Mouse (Mus musculus) naive thymus-derived CD4-positive, alpha-beta T cell, adult 2 months (primary cell): ENCODE measurements around the gene Upk1b.
"Not testable (repeated sequence)": the region's sequence is repeated elsewhere in the genome, so short reads cannot be mapped to it uniquely, and the experiment has no call there.

ENCODE experiments used
- DNase-seq: peaks from one replicate; pipeline ENCODE4 v3.0.0-alpha.2; 2011; ENCODE audit warnings: low read depth

Gene Upk1b

DNA sequence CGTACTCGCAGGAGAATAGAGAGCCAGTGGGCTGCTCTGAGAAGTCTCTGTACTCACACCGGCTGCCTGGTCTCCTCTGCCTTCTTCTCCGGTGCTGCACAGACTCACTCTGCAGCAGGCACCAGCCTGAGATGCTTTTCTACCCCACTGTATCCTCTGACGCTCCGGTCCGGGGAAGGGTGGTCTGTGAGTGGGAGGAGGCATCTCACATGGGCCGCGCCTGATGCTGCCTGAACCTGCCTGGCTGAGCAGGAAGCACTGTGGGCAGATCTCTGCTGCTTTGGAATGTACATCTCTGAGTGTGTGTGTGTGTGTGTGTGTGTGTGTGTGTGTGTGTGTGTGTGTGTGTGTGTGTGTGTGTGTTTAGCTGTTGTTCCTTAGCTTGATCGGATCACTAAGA is at the start of gene Upk1b:
Gene Upk1b, minus strand, starts transcription at position 238 of the 400 bp plus-strand sequence.
- no peak for DNase-seq

DNA sequence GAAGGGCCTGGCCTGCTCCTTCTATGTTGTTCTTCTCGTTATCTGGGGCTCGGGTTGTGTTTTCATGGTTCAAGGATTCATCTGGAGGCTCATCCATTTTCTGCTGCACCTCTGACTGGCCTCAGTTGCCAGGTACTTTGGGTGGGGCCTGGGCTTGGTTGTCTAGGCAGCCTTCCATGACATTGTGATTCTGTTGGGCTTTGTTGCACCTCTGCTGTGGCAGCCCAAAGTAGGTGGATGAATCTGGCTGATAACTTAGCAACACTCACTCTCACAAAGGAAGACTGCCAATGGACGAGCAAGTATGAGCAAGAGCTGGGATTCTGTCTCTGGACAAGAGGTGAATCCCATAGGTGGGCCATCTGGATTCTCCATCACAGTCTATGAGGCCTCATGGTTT is 28.5 kb upstream of the Upk1b start, which contains the start of gene 4930435E12Rik:
Gene 4930435E12Rik, minus strand, starts transcription at position 101 of the 400 bp plus-strand sequence.
- no peak for DNase-seq

DNA sequence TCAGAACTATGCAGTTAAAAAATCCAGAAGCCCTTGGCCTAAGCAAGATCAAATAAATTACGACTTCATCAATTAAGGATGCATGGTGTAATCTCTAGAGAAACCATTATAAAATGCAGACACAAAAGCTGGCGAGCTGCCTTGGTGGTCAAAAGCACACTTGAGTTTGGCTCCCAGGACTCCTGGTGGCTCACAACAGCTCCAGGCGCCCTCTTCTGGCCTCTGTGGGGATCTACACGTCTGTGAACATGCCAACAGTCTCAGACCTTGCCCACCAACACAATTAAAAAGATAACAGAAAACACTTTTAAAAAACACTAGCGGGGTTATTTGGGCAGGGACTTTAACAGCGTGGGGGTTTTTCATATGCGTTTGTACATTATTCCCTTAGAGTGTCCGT is 12.4 kb upstream of the Upk1b start:
- peak; percentile 64 for DNase-seq

DNA sequence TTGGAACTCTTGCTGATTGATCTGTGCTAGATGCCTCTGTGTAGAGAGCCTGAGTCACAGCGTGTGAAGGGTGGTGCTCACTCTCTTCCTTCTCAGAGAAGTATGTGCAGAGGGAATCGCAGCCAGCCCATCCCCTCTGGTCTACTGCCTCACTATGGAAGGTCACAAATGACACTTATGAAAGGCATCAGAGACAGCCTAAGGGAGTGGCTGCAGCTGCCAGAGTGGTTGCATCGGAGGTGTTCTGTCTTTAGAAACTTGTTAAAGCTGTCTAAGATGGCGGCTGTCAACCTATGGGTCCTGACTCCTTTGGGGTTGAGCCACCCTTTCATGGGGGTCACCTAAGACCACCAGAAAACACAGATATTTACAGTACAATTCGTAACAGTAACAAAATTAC is 10.1 kb upstream of the Upk1b start:
- no peak for DNase-seq

DNA sequence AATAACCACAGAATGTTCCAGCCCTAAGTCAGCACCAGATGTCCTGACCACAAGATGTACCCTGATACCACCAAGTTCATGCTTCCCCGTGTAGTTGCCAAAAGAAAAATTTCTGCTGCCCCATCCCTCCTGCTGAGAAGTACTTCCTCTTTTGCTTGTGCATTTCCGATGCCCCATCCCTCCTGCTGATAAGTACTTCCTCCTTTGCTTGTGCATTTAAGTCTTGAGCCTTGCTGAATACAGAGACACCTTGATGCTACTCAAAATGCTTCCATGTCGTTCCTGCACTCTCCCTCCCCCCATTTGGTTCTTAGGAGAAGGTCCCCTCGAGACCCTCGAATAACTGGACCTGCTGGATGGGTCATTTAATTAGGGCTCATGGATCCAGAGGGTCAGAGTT is 7.7 kb upstream of the Upk1b start:
- not testable (repeated sequence) for DNase-seq

DNA sequence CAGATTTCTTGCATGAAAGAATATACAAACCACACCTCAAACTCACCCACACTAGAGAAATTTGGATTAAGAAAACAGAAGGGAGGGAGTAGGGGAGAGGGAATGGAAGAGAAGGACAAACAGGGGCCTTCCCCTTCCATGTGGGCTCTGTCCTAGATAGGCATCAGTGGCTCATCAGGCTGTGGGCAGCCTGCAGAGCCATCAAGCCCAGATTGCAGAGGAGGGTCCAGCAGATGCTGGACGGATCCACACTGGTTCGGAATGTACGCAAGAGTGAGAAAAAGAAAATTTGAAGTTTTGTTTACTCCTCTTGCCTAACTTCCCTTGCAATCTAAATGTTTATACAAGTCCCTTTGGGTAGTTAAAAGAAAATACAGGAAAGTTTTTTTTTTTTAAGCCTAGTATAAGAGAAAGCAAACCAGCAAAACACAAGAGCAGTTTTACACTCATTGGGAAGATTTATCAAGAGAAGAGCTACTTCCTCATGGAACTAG is 1.1 kb downstream of the Upk1b start:
- DNase-seq: no peak

DNA sequence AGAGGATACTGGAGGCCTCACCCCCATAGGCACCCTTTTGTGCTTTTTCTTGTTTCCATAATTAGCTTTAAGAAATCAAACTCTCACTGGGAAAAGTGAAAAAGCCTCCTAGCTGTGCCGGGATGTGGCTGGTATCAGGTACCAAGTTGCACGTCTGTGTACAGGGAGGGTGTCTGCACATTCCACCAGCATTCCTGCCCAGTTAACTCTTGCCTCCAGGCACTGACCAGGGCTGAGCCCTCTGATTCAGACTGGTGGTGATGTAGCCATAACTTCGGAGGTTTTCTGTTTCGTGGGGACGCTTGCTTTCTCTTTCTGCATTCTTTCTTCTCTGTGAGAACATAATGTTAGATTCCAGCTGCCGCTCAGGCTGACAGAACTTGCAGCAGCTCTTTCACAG is 7.0 kb downstream of the Upk1b start:
- DNase-seq: no peak

DNA sequence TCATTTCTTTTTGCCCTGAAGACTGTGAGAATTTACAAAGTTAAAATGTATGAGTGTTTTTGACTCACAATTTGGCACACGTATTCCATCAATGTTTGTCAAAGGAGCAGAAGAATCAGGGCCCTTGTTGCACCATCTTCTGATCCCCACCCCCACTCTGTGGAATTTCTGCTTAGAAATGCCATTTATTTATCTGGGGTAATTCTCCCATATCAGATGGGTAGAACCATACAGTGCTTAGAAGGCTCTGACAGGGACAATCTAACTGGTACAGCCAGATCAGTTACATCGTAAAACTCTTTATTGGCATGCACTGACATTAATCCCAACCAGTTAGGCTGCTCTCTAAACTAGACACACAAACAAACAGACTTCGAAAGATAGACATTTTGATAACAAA is 10.2 kb downstream of the Upk1b start:
- DNase-seq: no peak

DNA sequence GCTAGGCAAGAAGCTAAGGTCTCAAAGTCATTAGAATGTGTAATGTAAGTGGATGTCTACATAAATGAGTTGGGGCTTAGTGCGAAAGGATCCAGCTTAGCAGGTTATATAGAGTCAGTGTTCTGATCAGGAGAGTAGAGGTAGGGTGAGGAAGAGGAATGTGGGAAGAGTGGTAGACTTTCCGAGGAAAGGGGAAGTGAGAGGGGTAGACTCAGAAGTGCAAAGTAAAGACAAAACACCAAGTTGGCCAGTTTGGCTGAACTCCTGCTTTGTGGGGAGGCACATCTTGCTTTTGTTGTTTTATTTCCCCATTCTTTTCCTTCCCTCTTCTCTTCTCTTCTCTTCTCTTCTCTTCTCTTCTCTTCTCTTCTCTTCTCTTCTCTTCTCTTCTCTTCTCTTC is 11.1 kb downstream of the Upk1b start:
- no peak for DNase-seq

DNA sequence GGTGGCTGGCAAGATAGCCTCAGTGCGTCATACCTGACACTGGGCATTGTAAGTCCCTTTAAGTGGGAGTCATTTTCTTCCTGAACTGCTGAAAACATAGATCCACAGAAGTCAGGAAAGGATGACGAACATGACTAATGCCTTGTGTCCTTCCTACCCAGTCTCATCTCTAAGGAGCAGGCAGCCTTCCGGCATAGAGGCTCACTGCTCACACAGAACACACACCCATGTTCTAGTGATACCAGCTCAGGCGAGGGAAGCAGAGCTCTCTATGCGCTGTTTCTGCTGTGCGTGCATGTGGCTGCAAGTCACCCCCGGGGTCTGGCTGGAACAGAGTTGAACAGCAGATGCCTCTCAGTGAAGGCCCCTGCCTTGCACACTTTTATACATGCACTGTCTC is 14.8 kb downstream of the Upk1b start:
- no peak for DNase-seq

DNA sequence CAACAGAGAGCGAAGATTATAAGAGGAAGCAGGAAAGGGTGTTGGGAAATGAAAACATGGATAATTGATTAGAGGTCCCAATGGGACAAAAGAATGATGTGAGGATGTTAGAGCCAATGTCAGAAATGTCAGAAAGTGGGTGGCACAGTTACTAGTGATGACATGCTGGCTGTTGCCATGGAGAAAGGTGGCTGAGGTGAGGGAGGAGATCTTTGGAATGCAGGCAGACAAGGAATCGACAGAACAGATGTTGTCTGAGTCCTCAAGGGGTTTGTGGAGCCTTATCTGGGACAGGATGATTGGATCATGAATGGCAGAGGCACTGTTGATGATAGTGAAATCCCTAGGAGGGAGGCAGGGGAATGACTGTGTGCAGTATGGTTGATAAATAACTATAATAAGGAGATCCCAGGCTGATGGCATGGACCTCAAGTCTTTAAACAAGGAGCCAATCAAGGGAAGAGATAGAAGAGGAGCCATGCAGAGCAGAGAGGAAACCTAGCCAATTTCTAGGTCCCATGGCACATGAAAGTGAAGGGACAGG is 17.5 kb downstream of the Upk1b start:
- no peak for DNase-seq

DNA sequence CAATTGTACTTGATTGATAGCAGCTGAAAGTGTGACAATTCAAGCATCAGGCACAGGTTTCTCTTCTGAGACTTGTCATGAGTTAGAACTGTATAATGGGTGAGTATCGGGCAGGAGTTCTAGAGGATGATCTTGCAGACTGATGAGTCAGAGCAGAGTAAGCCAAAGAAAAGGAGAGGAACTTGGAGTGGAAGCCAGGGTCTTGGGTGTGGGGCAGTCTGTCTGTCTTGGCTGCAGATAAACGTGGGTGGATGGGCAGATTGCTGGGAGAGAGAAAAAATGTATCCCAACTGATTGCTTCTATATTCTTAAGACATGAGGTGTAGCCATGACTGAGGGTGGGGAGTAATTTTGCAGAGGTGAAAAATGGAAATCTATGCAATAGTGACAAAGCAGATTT is 18.2 kb downstream of the Upk1b start:
- DNase-seq: no peak

DNA sequence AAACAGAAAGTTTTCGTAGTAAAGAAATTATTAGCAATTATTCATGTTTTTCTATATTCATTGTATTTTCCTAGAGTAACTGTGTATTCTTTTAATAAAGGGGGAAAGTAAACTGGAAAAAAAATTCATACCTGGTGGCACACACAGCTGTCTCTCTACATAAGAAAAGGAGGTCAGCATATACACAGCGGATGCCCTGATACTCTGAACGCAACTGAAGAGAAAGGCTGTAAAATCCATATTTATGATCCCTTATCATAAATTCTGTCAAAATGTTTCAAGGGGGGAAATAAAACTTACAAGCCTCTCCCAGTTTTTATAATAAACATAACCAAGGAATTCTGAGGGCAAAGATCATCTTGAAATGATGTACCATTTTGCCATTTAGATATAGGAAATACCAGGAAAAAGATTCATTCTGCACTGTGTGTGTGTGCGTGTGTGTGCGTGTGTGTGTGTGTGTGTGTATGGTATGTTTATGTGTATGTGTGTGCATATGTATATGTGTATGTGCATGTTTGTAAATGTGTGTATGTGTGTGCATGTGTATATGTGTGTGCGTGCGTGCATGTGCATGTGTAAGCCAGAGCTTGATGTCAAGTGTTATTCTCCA is 19.1 kb downstream of the Upk1b start:
- no peak for DNase-seq

DNA sequence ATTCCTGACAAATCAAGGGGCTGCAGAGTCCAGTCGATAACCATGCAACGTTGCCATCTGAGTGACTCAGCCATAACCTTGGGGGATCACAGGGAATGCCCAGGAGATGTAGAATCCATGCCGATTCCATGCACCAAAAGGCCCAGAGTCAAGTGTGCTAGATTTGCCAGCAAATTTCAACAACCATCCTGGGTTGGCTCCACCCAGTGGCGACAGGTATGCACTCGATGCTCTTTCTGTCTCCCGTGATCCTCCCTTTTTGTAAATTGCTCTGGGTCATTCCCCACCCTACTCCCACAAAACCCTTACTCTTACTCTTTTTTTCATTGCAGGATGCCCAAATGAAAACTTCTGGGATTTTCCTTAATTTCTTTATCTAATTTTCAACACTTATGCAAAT is 23.8 kb downstream of the Upk1b start:
- no peak for DNase-seq

DNA sequence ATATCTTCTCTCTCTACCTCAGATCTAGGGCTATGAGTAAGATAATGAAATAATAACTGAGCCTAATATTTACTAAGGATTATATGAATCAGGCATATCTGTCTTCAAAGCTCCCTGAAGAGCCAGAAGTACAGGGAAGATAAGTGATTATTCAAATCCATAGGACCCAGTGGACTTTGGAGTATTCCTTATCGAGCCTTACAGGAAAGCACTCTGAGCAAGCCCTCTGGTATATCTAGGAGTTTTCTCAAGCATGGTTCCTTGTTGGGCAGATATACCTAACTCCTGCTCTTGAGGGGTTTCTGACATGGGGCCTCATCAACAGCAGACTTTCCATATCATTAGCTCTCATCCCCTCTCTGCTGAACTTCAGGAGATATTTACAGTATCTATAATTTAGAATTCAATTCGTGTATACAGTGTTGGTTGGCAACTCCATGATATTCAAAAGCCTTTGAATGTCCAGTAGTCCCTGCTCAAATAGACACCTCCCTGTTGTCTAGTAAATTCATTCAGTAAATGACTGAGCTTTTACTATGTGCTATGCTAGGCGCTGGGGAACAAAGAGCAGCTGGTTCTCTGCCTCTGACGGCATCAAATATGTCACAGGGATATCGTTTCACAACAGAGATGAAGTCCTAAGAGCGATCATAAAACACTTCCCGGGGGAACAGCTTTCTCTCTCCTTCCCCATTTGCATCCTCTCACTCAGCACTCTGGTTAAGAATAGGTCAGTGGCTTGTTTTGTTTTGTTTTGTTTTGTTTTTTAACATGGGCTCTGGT is 25.0 kb downstream of the Upk1b start:
- no peak for DNase-seq

DNA sequence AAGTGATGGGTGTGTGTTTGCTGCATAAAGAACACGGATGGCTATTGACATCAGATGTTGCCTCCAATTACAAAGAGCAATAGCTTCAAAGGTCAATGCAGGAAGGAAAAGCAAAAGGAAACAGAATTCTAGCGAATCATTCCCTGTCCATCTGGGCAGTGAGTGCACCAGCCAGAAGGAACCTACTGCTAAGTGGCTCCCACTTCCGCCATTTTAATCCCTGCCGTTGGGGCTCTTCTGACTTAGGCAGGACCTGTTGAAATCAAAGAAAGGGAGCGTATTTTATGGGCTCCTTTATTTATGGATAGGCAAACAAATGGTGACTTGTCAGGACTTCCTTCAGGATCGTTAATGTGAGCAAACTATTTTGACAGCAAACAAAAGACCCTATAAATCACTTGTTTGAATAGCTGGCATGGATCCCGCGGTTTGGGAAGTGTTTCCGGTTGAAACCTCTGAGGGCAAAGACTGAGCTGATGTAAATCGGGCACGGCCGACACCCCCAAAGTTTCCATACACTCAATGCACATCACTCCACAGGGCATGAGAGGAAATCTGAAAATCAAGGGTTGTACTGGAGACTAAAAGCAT is 27.1 kb downstream of the Upk1b start:
- no peak for DNase-seq

DNA sequence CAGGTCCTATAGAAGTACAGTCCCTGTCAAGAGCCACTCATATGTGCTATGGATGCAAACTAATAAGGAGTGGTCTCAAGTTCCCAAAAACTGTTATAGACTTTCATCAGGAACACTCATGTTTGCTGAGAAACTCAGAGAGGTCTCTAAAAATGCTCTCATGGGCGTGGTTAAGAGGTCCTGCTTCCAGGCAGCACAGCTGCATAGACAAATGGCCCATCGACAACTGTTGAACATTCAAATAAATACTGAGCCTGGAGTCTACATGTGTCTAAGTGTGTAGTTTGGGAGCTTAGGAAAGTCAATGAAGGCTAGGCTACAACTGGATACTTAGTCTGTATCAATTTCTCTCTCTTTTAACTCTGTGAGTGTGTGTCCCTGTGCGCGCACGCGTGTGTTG is 29.0 kb downstream of the Upk1b start:
- DNase-seq: no peak

DNA sequence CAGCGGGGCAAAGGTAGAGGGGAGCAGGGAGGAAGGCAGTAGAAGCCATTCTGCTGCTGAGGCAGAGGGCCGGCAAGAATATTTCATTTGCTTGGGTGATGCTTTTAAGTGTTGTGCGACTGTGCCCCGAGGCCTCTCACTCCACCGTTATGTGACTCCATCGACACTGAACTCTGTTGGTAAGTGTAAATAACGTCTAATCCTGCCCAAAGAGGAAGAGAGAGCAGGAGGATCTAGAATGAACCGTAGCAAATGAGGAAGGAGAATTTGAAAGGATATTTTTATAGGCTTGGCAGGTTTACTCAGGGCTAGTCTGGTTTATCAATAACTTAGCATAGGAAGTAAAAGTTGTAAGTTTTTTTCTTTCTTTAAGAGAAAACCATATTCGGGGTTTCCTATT is 30.6 kb downstream of the Upk1b start:
- no peak for DNase-seq

DNA sequence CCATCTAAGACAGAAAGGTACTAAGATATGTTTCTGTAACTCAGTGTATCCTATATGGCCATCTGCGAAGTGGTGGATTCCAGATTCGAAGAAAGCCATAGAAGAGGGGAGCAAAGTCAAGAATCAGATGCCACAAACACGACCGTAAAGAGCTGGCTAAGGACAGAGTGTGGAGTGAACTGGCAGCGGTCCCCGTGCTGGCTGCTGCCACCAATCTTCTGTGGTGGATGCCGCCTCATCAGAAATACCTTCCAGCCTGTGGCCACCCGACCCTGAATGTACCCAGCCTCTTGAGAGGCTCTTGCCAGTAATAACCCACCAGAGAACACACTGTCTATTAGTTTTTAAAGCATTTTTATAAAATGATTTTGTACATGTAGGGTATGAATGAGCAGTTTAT is 31.7 kb downstream of the Upk1b start:
- no peak for DNase-seq

DNA sequence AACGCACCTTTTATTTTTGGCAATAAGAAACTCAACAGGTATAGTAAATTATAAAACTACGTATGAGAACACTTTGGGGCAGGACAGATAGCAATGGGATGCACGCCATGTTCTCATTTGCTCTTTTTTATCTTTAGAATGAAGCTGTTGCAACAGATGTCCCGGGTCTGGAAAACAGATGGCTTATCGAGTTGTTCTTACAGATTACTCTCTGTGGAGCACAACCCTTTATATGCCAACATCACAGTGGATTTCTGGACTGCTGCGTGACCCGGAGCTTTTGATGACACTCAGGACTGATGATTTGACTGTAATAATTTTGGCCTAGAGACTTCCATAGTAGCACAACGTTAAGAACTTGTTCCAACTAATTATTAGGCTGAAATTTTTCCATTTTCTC is 32.4 kb downstream of the Upk1b start:
- DNase-seq: no peak

DNA sequence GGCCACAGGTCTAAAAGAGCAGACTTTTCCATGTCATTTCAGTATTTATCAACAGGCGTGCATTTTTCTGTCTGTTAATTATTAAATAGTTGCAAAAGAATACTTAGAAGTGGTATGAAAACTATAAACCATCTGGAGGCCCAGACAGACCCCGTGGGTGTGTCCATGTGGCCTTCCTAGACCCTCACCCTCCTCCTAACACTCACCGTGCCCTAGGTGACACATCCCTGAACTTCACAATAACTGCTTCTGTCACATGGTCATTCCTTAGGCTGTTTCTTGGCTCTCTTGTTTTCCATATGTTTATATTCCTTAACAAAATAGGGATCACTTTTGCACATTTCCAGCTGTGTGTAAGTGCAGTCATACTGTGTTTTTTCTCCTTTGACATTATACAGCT is 33.5 kb downstream of the Upk1b start:
- no peak for DNase-seq

DNA sequence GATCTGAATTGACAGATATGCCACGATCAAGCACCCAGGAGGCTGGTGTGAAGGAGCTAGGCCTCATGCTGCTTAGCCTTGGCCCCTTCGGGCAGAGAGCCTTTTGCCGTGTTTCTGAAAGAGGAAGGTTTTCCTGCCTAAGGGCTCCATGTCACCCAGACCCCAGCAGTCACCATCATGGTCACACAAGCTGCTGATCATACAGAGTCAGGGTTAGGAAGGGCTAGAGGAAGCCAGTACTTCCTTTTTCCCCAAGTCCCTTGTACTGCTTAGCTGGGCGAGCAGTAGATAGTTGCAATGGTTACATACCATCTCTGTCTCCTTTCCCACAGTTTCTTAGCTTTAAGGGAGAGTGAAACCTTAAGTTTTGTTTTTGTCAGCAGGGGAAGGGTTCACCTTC is 36.6 kb downstream of the Upk1b start:
- no peak for DNase-seq

DNA sequence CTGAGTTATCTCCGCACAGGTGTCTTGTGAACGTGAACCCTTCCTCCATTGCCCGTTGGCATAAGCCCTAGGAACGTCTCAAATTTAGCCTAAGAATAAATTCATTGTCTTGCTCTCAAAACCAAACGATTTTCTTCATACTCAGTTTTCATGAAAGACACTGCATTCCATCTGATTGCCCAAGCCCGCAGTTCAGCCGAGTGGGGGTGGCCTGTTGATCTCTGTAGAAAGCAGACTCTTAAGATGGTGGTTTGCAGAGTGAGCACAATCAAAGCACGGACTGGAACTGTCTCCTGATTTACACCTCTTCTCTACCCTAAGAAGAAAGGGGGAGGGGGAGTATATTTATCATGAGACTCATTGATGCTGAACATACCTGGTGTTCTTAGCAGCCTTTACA is 37.7 kb downstream of the Upk1b start:
- no peak for DNase-seq
